Mouse (Mus musculus): ENCODE results near the gene Glipr2. TPM values are rescaled to one million over a fixed set of nuclear protein-coding genes. Genes with fewer than 3 reads are reported as not detected.
A peak's percentile ranks its signal among the peaks of the same experiment; 100 is the strongest.

The Glipr2 gene
- total RNA-seq, 2 experiments from 2014 or later, result 16.4 to 18.1 TPM

- intact Hi-C loops (cut with DNase I), result no loop called here
- DNase-seq, result peak in 1 of 2 experiments; percentile 36
Measured at GRCm38 (mm10) chr4:43969373-43969772, 12.2 kb downstream of the Glipr2 start.

- intact Hi-C loops (cut with DNase I), result no loop called here
- DNase-seq, result no peak
Measured at GRCm38 (mm10) chr4:43970393-43971330, 13.5 kb downstream of the Glipr2 start.

- no peak for DNase-seq
- intact Hi-C loops (cut with DNase I), result no loop called here
Measured at GRCm38 (mm10) chr4:43971541-43972136, 14.4 kb downstream of the Glipr2 start.

- intact Hi-C loops (cut with DNase I), result no loop called here
- DNase-seq, result peak; percentile 57 to 69
Measured at GRCm38 (mm10) chr4:43972137-43972591, 15.0 kb downstream of the Glipr2 start.

- peak; percentile 80 to 83 for DNase-seq
- intact Hi-C loops (cut with DNase I), result no loop called here
Measured at GRCm38 (mm10) chr4:43973526-43973981, 16.4 kb downstream of the Glipr2 start.

GRCm38 (mm10) chr4:43974914-43975616 lies 17.9 kb downstream of the Glipr2 start:
- intact Hi-C loops (cut with DNase I), result no loop called here
- DNase-seq, result no peak

- DNase-seq, result no peak
- intact Hi-C loops (cut with DNase I), result no loop called here
Measured at GRCm38 (mm10) chr4:43976223-43976740, 19.1 kb downstream of the Glipr2 start.

GRCm38 (mm10) chr4:43978521-43979443 lies 21.6 kb downstream of the Glipr2 start:
- intact Hi-C loops (cut with DNase I), result loop anchor here (1.0 kb wide), 1 partner anchor 21 kb away; the partner anchor contains the start of gene Glipr2
- DNase-seq, result peak; percentile 78 to 80

GRCm38 (mm10) chr4:43979746-43980145 lies 22.5 kb downstream of the Glipr2 start:
- peak; percentile 43 to 58 for DNase-seq
- intact Hi-C loops (cut with DNase I), result loop anchor here (5.0 kb wide), 1 partner anchor 217 kb away; no protein-coding TSS in a partner anchor

- DNase-seq, result no peak
- intact Hi-C loops (cut with DNase I), result loop anchor here (5.0 kb wide), 1 partner anchor 218 kb away; no protein-coding TSS in a partner anchor
Measured at GRCm38 (mm10) chr4:43980236-43980635, 23.0 kb downstream of the Glipr2 start.

GRCm38 (mm10) chr4:43980846-43981245 lies 23.6 kb downstream of the Glipr2 start:
- intact Hi-C loops (cut with DNase I), result loop anchor here (5.0 kb wide), 1 partner anchor 219 kb away; no protein-coding TSS in a partner anchor
- DNase-seq, result no peak

- DNase-seq, result no peak
- intact Hi-C loops (cut with DNase I), result loop anchor here (5.0 kb wide), 1 partner anchor 219 kb away; no protein-coding TSS in a partner anchor
Measured at GRCm38 (mm10) chr4:43981251-43981650, 24.1 kb downstream of the Glipr2 start.

GRCm38 (mm10) chr4:43982053-43982732 lies 25.0 kb downstream of the Glipr2 start:
- DNase-seq, result peak; percentile 96 to 98
- intact Hi-C loops (cut with DNase I), result loop anchor here (1.0 to 5.0 kb wide), 3 partner anchors 57 to 220 kb away; no protein-coding TSS in a partner anchor

GRCm38 (mm10) chr4:43983181-43983580 lies 26.0 kb downstream of the Glipr2 start, which contains the start of gene Ccin:
Ccin (plus strand) TSS chr4:43983483.
- intact Hi-C loops (cut with DNase I), result loop anchor here (5.0 kb wide), 1 partner anchor 221 kb away; no protein-coding TSS in a partner anchor
- DNase-seq, result peak in 1 of 2 experiments; percentile 26

- DNase-seq, result no peak
- intact Hi-C loops (cut with DNase I), result loop anchor here (5.0 kb wide), 1 partner anchor 221 kb away; no protein-coding TSS in a partner anchor
Measured at GRCm38 (mm10) chr4:43983756-43984155, 26.6 kb downstream of the Glipr2 start.

GRCm38 (mm10) chr4:43984326-43984725 lies 27.1 kb downstream of the Glipr2 start:
- DNase-seq, result no peak
- intact Hi-C loops (cut with DNase I), result loop anchor here (5.0 kb wide), 1 partner anchor 222 kb away; no protein-coding TSS in a partner anchor

- intact Hi-C loops (cut with DNase I), result no loop called here
Measured at GRCm38 (mm10) chr4:43988976-43989375, 31.8 kb downstream of the Glipr2 start.

GRCm38 (mm10) chr4:43993072-43993471 lies 35.9 kb downstream of the Glipr2 start:
- DNase-seq, result no peak
- intact Hi-C loops (cut with DNase I), result no loop called here

More at GRCm38 (mm10) chr4:43988976-43989375, 31.8 kb downstream of the Glipr2 start:
- no peak for DNase-seq

Data from heart, postnatal 10 days (tissue).